Mouse (Mus musculus) liver, postnatal 0 days (tissue): ENCODE results near the gene Six3.

Experiments
- CTCF ChIP-seq: sonication (generic); IDR thresholded peaks from 2 replicates; pipeline ENCODE4 v1.5.1; 2016; ENCODE audit warnings: antibody characterized with exemption, low read depth
- EP300 ChIP-seq: IDR thresholded peaks from 2 replicates; pipeline ENCODE4 v1.6.1; 2016; ENCODE audit warnings: antibody characterized with exemption, low read depth, mild to moderate bottlenecking

DNA sequence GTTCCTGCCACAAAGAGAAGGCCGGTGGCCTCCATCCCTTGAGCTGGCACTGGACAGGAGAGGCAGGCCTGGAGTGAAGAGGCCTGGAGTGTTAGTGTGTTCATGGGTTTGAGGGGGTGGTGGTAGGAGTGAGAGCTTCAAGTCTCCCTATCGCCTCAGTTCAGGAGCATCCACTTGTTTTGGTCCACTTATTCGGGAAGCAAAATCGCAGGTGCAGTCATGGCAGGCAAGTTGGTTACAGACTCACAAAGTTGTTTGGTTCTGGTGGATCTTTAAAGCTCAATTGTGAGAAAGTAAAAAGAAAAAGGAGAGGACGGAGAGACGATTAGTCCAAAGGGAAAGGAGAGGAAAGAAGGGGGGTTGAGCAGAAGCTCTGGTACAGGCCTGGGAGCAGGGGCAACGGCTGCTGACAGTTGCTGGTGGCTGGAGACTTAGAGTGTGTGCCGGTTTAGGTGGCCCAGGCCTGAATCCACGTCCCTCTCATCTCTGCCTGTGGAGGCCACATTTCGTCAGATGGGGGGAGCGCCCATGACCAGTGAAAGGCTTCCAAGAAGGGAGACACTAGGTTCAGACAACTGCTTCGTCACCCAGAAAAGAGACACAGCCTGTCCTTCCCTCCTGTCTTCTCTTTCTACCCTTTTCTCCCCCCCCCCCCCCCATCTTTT is 9.2 kb downstream of the Six3 start:
- TF ChIP-seq CTCF (no peak), EP300 (no peak)
